8 mouse cellular contexts compared by ENCODE assay signal in genomic region chr13:67399183-67399903, GRCm38 (mm10). TPM values are rescaled to one million over a fixed set of nuclear protein-coding genes. Genes with fewer than 3 reads are reported as not detected.
DNase-seq lines count a peak whose midpoint lies in the region; ATAC-seq lines count a peak whose summit lies in the region.
"Not testable (repeated sequence)": the region's sequence is repeated elsewhere in the genome, so short reads cannot be mapped to it uniquely, and the experiment has no call there.

TSS of gene Zfp429 (minus strand) at chr13:67399819.

- intact Hi-C loops in left cerebral cortex, postnatal 10 days (cut with DNase I) = not testable (repeated sequence)

- not testable (repeated sequence) for H3K9me3 ChIP-seq in intestine, embryonic 14.5 days (ENCODE audit: control insufficient read depth, low read length); megakaryocyte, embryonic 14.5 days

- H3K27ac ChIP-seq in intestine, embryonic 14.5 days (ENCODE audit: low read depth) = not testable (repeated sequence)

- not testable (repeated sequence) for H3K36me3 ChIP-seq in intestine, embryonic 14.5 days (ENCODE audit: control insufficient read depth, insufficient read depth, low read length); megakaryocyte, embryonic 14.5 days (replicated peaks; ENCODE audit: low read length)

- not testable (repeated sequence) for H3K27me3 ChIP-seq in intestine, embryonic 14.5 days (replicated peaks; ENCODE audit: control insufficient read depth, insufficient read depth, low read length); megakaryocyte, embryonic 14.5 days (replicated peaks)

- DNase-seq in adrenal gland, adult 18-20 months (ENCODE audit: low spot score in 2 of 2) = peak; percentile 55 to 60
- peak; percentile 30 for DNase-seq in embryo, embryonic 11.5 days (ENCODE audit: low read depth, low spot score)
- DNase-seq in gastrocnemius, postnatal 25 days = peak; percentile 63
- peak; percentile 85 for DNase-seq in intestine, embryonic 14.5 days (ENCODE audit: low spot score)
- peak; percentile 62 to 81 for DNase-seq in left cerebral cortex, postnatal 10 days (ENCODE audit: extremely low spot score in 1 of 2, low spot score in 2 of 2)
- peak; percentile 80 to 82 for DNase-seq in right cerebral cortex, postnatal 10 days (ENCODE audit: low spot score in 2 of 2)
- peak; percentile 70 for DNase-seq in urinary bladder, postnatal 14 days (ENCODE audit: low spot score)

- 2% methylated on average over 14 of the region's 16 CpGs for WGBS in intestine, embryonic 14.5 days

- peak within 1 kb of the TSS; percentile 66 for H3K4me3 ChIP-seq in intestine, embryonic 14.5 days (ENCODE audit: low read depth, low read length)
- H3K4me3 ChIP-seq in megakaryocyte, embryonic 14.5 days (replicated peaks) = peak within 1 kb of the TSS; percentile 90

- H3K4me2 ChIP-seq in intestine, embryonic 14.5 days (ENCODE audit: low read length) = peak within 1 kb of the TSS; percentile 52

- not testable (repeated sequence) for H3K4me1 ChIP-seq in intestine, embryonic 14.5 days (replicated peaks; ENCODE audit: control insufficient read depth, insufficient read depth, low read length)
- peaks cover 12% of the 10 kb centered on the region; the same call in 1 of the 2 replicates for H3K4me1 ChIP-seq in megakaryocyte, embryonic 14.5 days

- peak within 1 kb of the TSS; percentile 23; the same call in 1 of the 2 replicates for H3K9ac ChIP-seq in intestine, embryonic 14.5 days (ENCODE audit: low read length)

- peak; percentile 94 for ATAC-seq in intestine, embryonic 14.5 days (replicated peaks; ENCODE audit: low FRiP score, low TSS enrichment, low read depth)

RNA-seq across cellular contexts. Expression of gene Zfp429, which starts in this region (rescaled TPM):
- 1 to 10 TPM; 4.0 to 4.3 TPM for total RNA-seq in adrenal gland, adult 18-20 months (2021)
- total RNA-seq in gastrocnemius, postnatal 25 days (2021) = 1 to 10 TPM in 1 of 2 experiments, under 1 TPM in 1; 0.64 to 1.1 TPM
- 6.8 and 7.2 TPM in 2 replicates for polyA plus RNA-seq in intestine, embryonic 14.5 days (2014; fragmentation: Nextera tagmentation; extraction: Ambion mirVana)
- 1 to 10 TPM; 1.7 to 2.1 TPM for total RNA-seq in left cerebral cortex, postnatal 10 days (2021)
- 0.08 TPM in 1 of 2 replicates, not detected in the other for polyA plus RNA-seq in megakaryocyte, embryonic 14.5 days (2012; ENCODE audit: insufficient read depth, low replicate concordance)

Comparison
In these comparisons a context has a peak if more than half of its experiments do, and no peak if none do; other contexts are left out.
1. DNase-seq: peak in every context shown above with its lines; median percentile 85 in intestine, embryonic 14.5 days; 81 in right cerebral cortex, postnatal 10 days; 72 in left cerebral cortex, postnatal 10 days; 70 in urinary bladder, postnatal 14 days; 63 in gastrocnemius, postnatal 25 days; 58 in adrenal gland, adult 18-20 months; 30 in embryo, embryonic 11.5 days.